Mouse (Mus musculus): Measurements from ENCODE around the gene Tmem164. TPM values are rescaled to one million over a fixed set of nuclear protein-coding genes. Genes with fewer than 3 reads are reported as not detected.

Tmem164 gene
- polyA plus RNA-seq, 1 experiment from 2014 or later: 57.0 TPM

- no peak overlapping the region for H3K27ac ChIP-seq
- WGBS: 40% methylated on average over 10 of the region's 10 CpGs
- no peak overlapping the region for H3K9ac ChIP-seq
- H3K4me3 ChIP-seq: no peak overlapping the region
- peak; percentile 17; the same call in 1 of the 2 replicates for ATAC-seq (ENCODE audit: low FRiP score, low read depth)
- H3K4me1 ChIP-seq: no peaks in the 10 kb centered on the region
- H3K27me3 ChIP-seq (replicated peaks): no peaks in the 10 kb centered on the region
- H3K36me3 ChIP-seq: no peaks in the 10 kb centered on the region
- H3K4me2 ChIP-seq (replicated peaks): no peak overlapping the region
- H3K9me3 ChIP-seq: no peaks in the 10 kb centered on the region
These were observed 137.0 kb downstream of the Tmem164 start for GRCm38 (mm10) chrX:142818057-142818682.

- Histone ChIP-seq H3K36me3 (no peaks in the 10 kb centered on the region), H3K27ac (no peak overlapping the region), H3K9ac (no peak overlapping the region), H3K9me3 (no peaks in the 10 kb centered on the region), H3K4me3 (no peak overlapping the region), H3K4me2 (replicated peaks) (no peak overlapping the region), H3K27me3 (replicated peaks) (no peaks in the 10 kb centered on the region), H3K4me1 (no peaks in the 10 kb centered on the region)
- no peak for ATAC-seq (ENCODE audit: low FRiP score, low read depth)
- 84% methylated on average over 6 of the region's 6 CpGs for WGBS
These were observed 140.0 kb downstream of the Tmem164 start for GRCm38 (mm10) chrX:142821239-142821638.

- no peaks in the 10 kb centered on the region for H3K27me3 ChIP-seq (replicated peaks)
- H3K36me3 ChIP-seq: no peaks in the 10 kb centered on the region
- no peak overlapping the region for H3K4me3 ChIP-seq
- no peak for ATAC-seq (ENCODE audit: low FRiP score, low read depth)
- H3K9me3 ChIP-seq: no peaks in the 10 kb centered on the region
- H3K9ac ChIP-seq: no peak overlapping the region
- H3K27ac ChIP-seq: no peak overlapping the region
- 38% methylated on average over 3 of the region's 3 CpGs for WGBS
- no peak overlapping the region for H3K4me2 ChIP-seq (replicated peaks)
- H3K4me1 ChIP-seq: no peaks in the 10 kb centered on the region
These were observed 140.6 kb downstream of the Tmem164 start for GRCm38 (mm10) chrX:142821846-142822245.

- Histone ChIP-seq H3K4me1 (no peaks in the 10 kb centered on the region), H3K4me3 (no peak overlapping the region), H3K27me3 (replicated peaks) (no peaks in the 10 kb centered on the region), H3K9me3 (no peaks in the 10 kb centered on the region), H3K27ac (no peak overlapping the region), H3K4me2 (replicated peaks) (no peak overlapping the region), H3K9ac (no peak overlapping the region), H3K36me3 (no peaks in the 10 kb centered on the region)
- ATAC-seq (ENCODE audit: low FRiP score, low read depth): no peak
- 84% methylated on average over 1 of the region's 1 CpGs for WGBS
These were observed 144.1 kb downstream of the Tmem164 start for GRCm38 (mm10) chrX:142825309-142825708.

GRCm38 (mm10) chrX:142827644-142828043, 146.4 kb downstream of the Tmem164 start:
- Histone ChIP-seq H3K4me2 (replicated peaks) (no peak overlapping the region), H3K9ac (no peak overlapping the region), H3K27ac (no peak overlapping the region), H3K36me3 (no peaks in the 10 kb centered on the region), H3K9me3 (no peaks in the 10 kb centered on the region), H3K27me3 (replicated peaks) (no peaks in the 10 kb centered on the region), H3K4me1 (no peaks in the 10 kb centered on the region), H3K4me3 (no peak overlapping the region)
- 46% methylated on average over 1 of the region's 1 CpGs for WGBS
- no peak for ATAC-seq (ENCODE audit: low FRiP score, low read depth)

GRCm38 (mm10) chrX:142828184-142828908, 147.1 kb downstream of the Tmem164 start:
- no peak overlapping the region for H3K27ac ChIP-seq
- no peak overlapping the region for H3K4me2 ChIP-seq (replicated peaks)
- H3K9ac ChIP-seq: no peak overlapping the region
- 54% methylated on average over 13 of the region's 13 CpGs for WGBS
- H3K36me3 ChIP-seq: no peaks in the 10 kb centered on the region
- no peaks in the 10 kb centered on the region for H3K9me3 ChIP-seq
- no peaks in the 10 kb centered on the region for H3K4me1 ChIP-seq
- ATAC-seq (ENCODE audit: low FRiP score, low read depth): no peak
- H3K4me3 ChIP-seq: no peak overlapping the region
- H3K27me3 ChIP-seq (replicated peaks): no peaks in the 10 kb centered on the region

GRCm38 (mm10) chrX:142829267-142829666, 148.1 kb downstream of the Tmem164 start:
- Histone ChIP-seq H3K27ac (no peak overlapping the region), H3K4me1 (no peaks in the 10 kb centered on the region), H3K9ac (no peak overlapping the region), H3K4me2 (replicated peaks) (no peak overlapping the region), H3K4me3 (no peak overlapping the region), H3K27me3 (replicated peaks) (no peaks in the 10 kb centered on the region), H3K36me3 (no peaks in the 10 kb centered on the region), H3K9me3 (no peaks in the 10 kb centered on the region)
- ATAC-seq (ENCODE audit: low FRiP score, low read depth): no peak
- 84% methylated on average over 2 of the region's 2 CpGs for WGBS

- Histone ChIP-seq H3K27ac (no peak overlapping the region), H3K4me2 (replicated peaks) (no peak overlapping the region), H3K27me3 (replicated peaks) (no peaks in the 10 kb centered on the region), H3K9ac (no peak overlapping the region), H3K36me3 (no peaks in the 10 kb centered on the region; the same call in 1 of the 2 replicates), H3K9me3 (no peaks in the 10 kb centered on the region), H3K4me1 (no peaks in the 10 kb centered on the region), H3K4me3 (no peak overlapping the region)
- 84% methylated on average over 12 of the region's 12 CpGs for WGBS
- no peak for ATAC-seq (ENCODE audit: low FRiP score, low read depth)
These were observed 148.8 kb downstream of the Tmem164 start for GRCm38 (mm10) chrX:142829866-142830470.

GRCm38 (mm10) chrX:142830572-142830971, 149.4 kb downstream of the Tmem164 start:
- H3K36me3 ChIP-seq: no peaks in the 10 kb centered on the region; the same call in 1 of the 2 replicates

GRCm38 (mm10) chrX:142832221-142832620, 151.0 kb downstream of the Tmem164 start:
- no peak for ATAC-seq (ENCODE audit: low FRiP score, low read depth)
- no peak overlapping the region for H3K9ac ChIP-seq
- no peaks in the 10 kb centered on the region; the same call in 1 of the 2 replicates for H3K36me3 ChIP-seq
- H3K4me3 ChIP-seq: no peak overlapping the region
- H3K27ac ChIP-seq: no peak overlapping the region
- no peaks in the 10 kb centered on the region for H3K9me3 ChIP-seq
- no peaks in the 10 kb centered on the region for H3K4me1 ChIP-seq
- no peak overlapping the region for H3K4me2 ChIP-seq (replicated peaks)
- no peaks in the 10 kb centered on the region for H3K27me3 ChIP-seq (replicated peaks)
- 73% methylated on average over 3 of the region's 3 CpGs for whole genome bisulfite sequencing

More at GRCm38 (mm10) chrX:142830572-142830971, 149.4 kb downstream of the Tmem164 start:
- Histone ChIP-seq H3K4me1 (no peaks in the 10 kb centered on the region), H3K27ac (no peak overlapping the region), H3K9me3 (no peaks in the 10 kb centered on the region), H3K4me2 (replicated peaks) (no peak overlapping the region), H3K4me3 (no peak overlapping the region), H3K9ac (no peak overlapping the region), H3K27me3 (replicated peaks) (no peaks in the 10 kb centered on the region)
- ATAC-seq (ENCODE audit: low FRiP score, low read depth): no peak
- WGBS: 91% methylated on average over 6 of the region's 6 CpGs

- no peak for ATAC-seq (ENCODE audit: low FRiP score, low read depth)
- no peak overlapping the region for H3K27ac ChIP-seq
- WGBS: 76% methylated on average over 13 of the region's 13 CpGs
- H3K4me2 ChIP-seq (replicated peaks): no peak overlapping the region
- no peak overlapping the region for H3K9ac ChIP-seq
- no peaks in the 10 kb centered on the region for H3K9me3 ChIP-seq
- no peaks in the 10 kb centered on the region for H3K27me3 ChIP-seq (replicated peaks)
- H3K4me1 ChIP-seq: no peaks in the 10 kb centered on the region
- H3K4me3 ChIP-seq: no peak overlapping the region
- no peaks in the 10 kb centered on the region; the same call in 1 of the 2 replicates for H3K36me3 ChIP-seq
These were observed 152.1 kb downstream of the Tmem164 start for GRCm38 (mm10) chrX:142833164-142833796.

- H3K4me2 ChIP-seq (replicated peaks): no peak overlapping the region
- WGBS: 94% methylated on average over 6 of the region's 6 CpGs
- no peaks in the 10 kb centered on the region; the same call in 1 of the 2 replicates for H3K36me3 ChIP-seq
- H3K4me1 ChIP-seq: no peaks in the 10 kb centered on the region
- H3K9ac ChIP-seq: no peak overlapping the region
- H3K27me3 ChIP-seq (replicated peaks): no peaks in the 10 kb centered on the region
- no peaks in the 10 kb centered on the region for H3K9me3 ChIP-seq
- no peak overlapping the region for H3K4me3 ChIP-seq
- no peak for ATAC-seq (ENCODE audit: low FRiP score, low read depth)
- H3K27ac ChIP-seq: no peak overlapping the region
These were observed 153.6 kb downstream of the Tmem164 start for GRCm38 (mm10) chrX:142834807-142835206.

Data from neural tube, embryonic 12.5 days (tissue).